ENCODE assay signal across 29 mouse cellular contexts in genomic region chr10:59646821-59647378, GRCm38 (mm10). TPM values are rescaled to one million over a fixed set of nuclear protein-coding genes. Genes with fewer than 3 reads are reported as not detected.
A peak's percentile ranks its signal among the peaks of the same experiment; 100 is the strongest.
DNase-seq lines count a peak whose midpoint lies in the region; ATAC-seq and TF ChIP-seq lines count a peak whose summit lies in the region.
"Had no signal": no experiment of that assay in that cellular context is flagged by ENCODE, and none has a peak within 500 bp of the region (broad histone marks: within the 10 kb centered on the region; RNA-seq: fewer than 3 reads in every experiment).

No protein-coding gene starts in this region.

- H3K4me1 ChIP-seq in heart, embryonic 11.5 days (ENCODE audit: control insufficient read depth, insufficient read depth, low read length), result no peaks in the 10 kb centered on the region
- H3K4me1 ChIP-seq in MEL (ENCODE audit: control insufficient read depth in 1 of 2, insufficient read depth in 2 of 2, low read length in 2 of 2), result peaks cover 10 to 18% of the 10 kb centered on the region in 2 experiments
- H3K4me1 ChIP-seq in intestine, embryonic 16.5 days (ENCODE audit: control insufficient read depth, insufficient read depth, low read length), result no peaks in the 10 kb centered on the region
- peaks cover 15% of the 10 kb centered on the region; the same call in 1 of the 2 replicates for H3K4me1 ChIP-seq in small intestine, adult 2 months (ENCODE audit: control insufficient read depth, insufficient read depth, insufficient read length, low read length)
- no peaks in the 10 kb centered on the region for H3K4me1 ChIP-seq in forebrain, embryonic 16.5 days (replicated peaks; ENCODE audit: control insufficient read depth, insufficient read depth, low read length)
- H3K4me1 ChIP-seq: embryonic facial prominence, embryonic 10.5 days; embryonic facial prominence, embryonic 12.5 days; forebrain, embryonic 13.5 days; forebrain, embryonic 15.5 days had no signal

- H3K27ac ChIP-seq in heart, embryonic 11.5 days (ENCODE audit: low read depth, low read length), result no peak overlapping the region
- no peak overlapping the region for H3K27ac ChIP-seq in MEL (ENCODE audit: control insufficient read depth, low read depth, low read length)
- no peak overlapping the region for H3K27ac ChIP-seq in intestine, embryonic 16.5 days (ENCODE audit: low read length)
- H3K27ac ChIP-seq in small intestine, adult 2 months (ENCODE audit: insufficient read depth, low read depth, low read length), result peak overlapping the region; percentile 83
- H3K27ac ChIP-seq in forebrain, embryonic 16.5 days (ENCODE audit: low read length), result no peak overlapping the region
- H3K27ac ChIP-seq: embryonic facial prominence, embryonic 10.5 days; embryonic facial prominence, embryonic 12.5 days; forebrain, embryonic 13.5 days; forebrain, embryonic 15.5 days had no signal

- no peak overlapping the region for H3K4me2 ChIP-seq in heart, embryonic 11.5 days
- H3K4me2 ChIP-seq in intestine, embryonic 16.5 days (ENCODE audit: low read depth, low read length), result no peak overlapping the region
- no peak overlapping the region for H3K4me2 ChIP-seq in forebrain, embryonic 16.5 days (ENCODE audit: low read length)
- H3K4me2 ChIP-seq: embryonic facial prominence, embryonic 12.5 days; forebrain, embryonic 13.5 days; forebrain, embryonic 15.5 days had no signal

- no peak for ATAC-seq in heart, embryonic 11.5 days (replicated peaks; ENCODE audit: insufficient number of reproducible peaks, low FRiP score, low TSS enrichment)
- peak; percentile 73 for ATAC-seq in intestine, embryonic 16.5 days
- no peak for ATAC-seq in forebrain, embryonic 16.5 days
- ATAC-seq: CD4-positive, CD25-positive, alpha-beta regulatory T cell, adult 4 months; forebrain, embryonic 13.5 days; forebrain, embryonic 15.5 days had no signal

- peak; percentile 25 for DNase-seq in heart, adult 11 months
- no peak for DNase-seq in MEL (ENCODE audit: low read depth, low spot score)
- no peak for DNase-seq in right cerebral cortex, postnatal 25 days
- no peak for DNase-seq in right cerebral cortex, postnatal 14 days
- DNase-seq: adrenal gland, adult 2 months; adrenal gland, postnatal 10 days; adrenal gland, postnatal 25 days; B cell, adult 2 months; cerebellum, adult 11 months; cerebellum, adult 18-20 months; cerebellum, adult 8-10 months; cerebellum, adult 9-11 months; cerebellum, postnatal 14 days; cerebellum, postnatal 36 days had no signal

- no peaks in the 10 kb centered on the region for H3K79me2 ChIP-seq in MEL (ENCODE audit: control insufficient read depth, insufficient read depth, low read length, poor library complexity)

- H3K4me3 ChIP-seq in heart, embryonic 11.5 days (ENCODE audit: low read depth, low read length), result no peak overlapping the region
- H3K4me3 ChIP-seq in MEL (ENCODE audit: control insufficient read depth in 1 of 2, insufficient read depth in 1 of 2, low read depth in 2 of 2, low read length in 2 of 2), result no peak overlapping the region
- H3K4me3 ChIP-seq in intestine, embryonic 16.5 days (ENCODE audit: low read length), result no peak overlapping the region
- no peak overlapping the region for H3K4me3 ChIP-seq in small intestine, adult 2 months (ENCODE audit: low read depth, low read length)
- no peak overlapping the region for H3K4me3 ChIP-seq in forebrain, embryonic 16.5 days (replicated peaks; ENCODE audit: low read length)
- H3K4me3 ChIP-seq: embryonic facial prominence, embryonic 10.5 days; embryonic facial prominence, embryonic 12.5 days; forebrain, embryonic 13.5 days; forebrain, embryonic 15.5 days had no signal

- H3K9me3 ChIP-seq in heart, embryonic 11.5 days (replicated peaks; ENCODE audit: control insufficient read depth, low read length), result no peaks in the 10 kb centered on the region
- H3K9me3 ChIP-seq in MEL (replicated peaks; ENCODE audit: insufficient read depth, low read length), result no peaks in the 10 kb centered on the region
- no peaks in the 10 kb centered on the region for H3K9me3 ChIP-seq in intestine, embryonic 16.5 days (ENCODE audit: control insufficient read depth, low read length)
- no peaks in the 10 kb centered on the region for H3K9me3 ChIP-seq in forebrain, embryonic 16.5 days (ENCODE audit: control insufficient read depth, low read length)
- H3K9me3 ChIP-seq: embryonic facial prominence, embryonic 10.5 days; embryonic facial prominence, embryonic 12.5 days; forebrain, embryonic 13.5 days; forebrain, embryonic 15.5 days; G1E had no signal

- TF ChIP-seq RAD21 in MEL (IDR thresholded peaks at IDR 0.05; ENCODE audit: low read depth, low read length), result no peak

- no peak overlapping the region for H3K9ac ChIP-seq in heart, embryonic 11.5 days (ENCODE audit: low read depth, low read length)
- no peak overlapping the region for H3K9ac ChIP-seq in MEL (ENCODE audit: control insufficient read depth, low read depth, low read length, poor library complexity, severe bottlenecking)
- H3K9ac ChIP-seq in intestine, embryonic 16.5 days (ENCODE audit: low read depth, low read length), result no peak overlapping the region
- H3K9ac ChIP-seq in forebrain, embryonic 16.5 days (replicated peaks; ENCODE audit: low read depth, low read length), result no peak overlapping the region
- H3K9ac ChIP-seq: embryonic facial prominence, embryonic 12.5 days; forebrain, embryonic 13.5 days; forebrain, embryonic 15.5 days had no signal

- no peaks in the 10 kb centered on the region for H3K36me3 ChIP-seq in heart, embryonic 11.5 days (ENCODE audit: control insufficient read depth, insufficient read depth, low read length)
- H3K36me3 ChIP-seq in MEL (ENCODE audit: control insufficient read depth in 1 of 2, insufficient read depth in 2 of 2, low read length in 2 of 2), result peaks cover 0 to 13% of the 10 kb centered on the region in 2 experiments; a peak in 2 of 4 replicates
- H3K36me3 ChIP-seq in intestine, embryonic 16.5 days (ENCODE audit: control insufficient read depth, insufficient read depth, low read length), result no peaks in the 10 kb centered on the region
- no peaks in the 10 kb centered on the region for H3K36me3 ChIP-seq in small intestine, adult 2 months (ENCODE audit: control insufficient read depth, insufficient read depth, low read length)
- no peaks in the 10 kb centered on the region for H3K36me3 ChIP-seq in forebrain, embryonic 16.5 days (ENCODE audit: control insufficient read depth, insufficient read depth)
- H3K36me3 ChIP-seq: embryonic facial prominence, embryonic 10.5 days; embryonic facial prominence, embryonic 12.5 days; forebrain, embryonic 15.5 days; G1E had no signal

- no peak for TF ChIP-seq CTCF in MEL (IDR thresholded peaks at IDR 0.05 in 2 of 3, conservative IDR thresholded peaks at IDR 0.05 in 1 of 3; ENCODE audit: control insufficient read depth in 1 of 3, insufficient read depth in 1 of 3, low read depth in 2 of 3, low read length in 3 of 3, poor library complexity in 1 of 3, severe bottlenecking in 1 of 3)
- TF ChIP-seq CTCF in small intestine, adult 2 months (IDR thresholded peaks at IDR 0.05; ENCODE audit: extremely low read depth, insufficient read length, insufficient replicate concordance, low read depth, low read length), result no peak

- no peak for TF ChIP-seq EP300 in MEL (IDR thresholded peaks at IDR 0.05; ENCODE audit: low read depth in 1 of 2, low read length in 2 of 2)

- TF ChIP-seq POLR2A in MEL (IDR thresholded peaks at IDR 0.05; ENCODE audit: control insufficient read depth in 1 of 2, insufficient read depth in 1 of 2, low read depth in 1 of 2, low read length in 2 of 2, poor library complexity in 1 of 2), result no peak
- TF ChIP-seq POLR2A in small intestine, adult 2 months (IDR thresholded peaks at IDR 0.05; ENCODE audit: low read depth, low read length), result no peak

- no peaks in the 10 kb centered on the region for H3K27me3 ChIP-seq in heart, embryonic 11.5 days (ENCODE audit: control insufficient read depth, insufficient read depth, low read length)
- H3K27me3 ChIP-seq in MEL (ENCODE audit: control insufficient read depth in 1 of 2, insufficient read depth in 2 of 2, low read length in 2 of 2), result no peaks in the 10 kb centered on the region
- no peaks in the 10 kb centered on the region for H3K27me3 ChIP-seq in intestine, embryonic 16.5 days (replicated peaks; ENCODE audit: control insufficient read depth, insufficient read depth, low read length)
- H3K27me3 ChIP-seq in small intestine, adult 2 months (ENCODE audit: control insufficient read depth, insufficient read depth, low read length), result no peaks in the 10 kb centered on the region
- H3K27me3 ChIP-seq in forebrain, embryonic 16.5 days (replicated peaks; ENCODE audit: control insufficient read depth, insufficient read depth, low read length), result no peaks in the 10 kb centered on the region
- H3K27me3 ChIP-seq: embryonic facial prominence, embryonic 12.5 days; forebrain, embryonic 13.5 days; forebrain, embryonic 15.5 days had no signal

- WGBS in heart, embryonic 11.5 days (ENCODE audit: insufficient replicate concordance), result 73% methylated on average over 5 of the region's 5 CpGs
- 69% methylated on average over 5 of the region's 5 CpGs for WGBS in intestine, embryonic 16.5 days
- 39% methylated on average over 5 of the region's 5 CpGs for WGBS in small intestine, adult 2 months
- WGBS in forebrain, embryonic 16.5 days, result 91% methylated on average over 5 of the region's 5 CpGs

RNA-seq across cellular contexts. Expression of gene Mcu, which starts 30.4 kb away (rescaled TPM):
- 27.4 and 28.5 TPM in 2 replicates for polyA plus RNA-seq in heart, embryonic 11.5 days (2014; fragmentation: Nextera tagmentation; extraction: Ambion mirVana)
- total RNA-seq in MEL (2012; rRNA removed), result 7.7 TPM in 2 replicates
- polyA plus RNA-seq in MEL (2012; ENCODE audit: insufficient read depth in 1 of 2, insufficient read length in 2 of 2, low read depth in 1 of 2, low replicate concordance in 2 of 2, missing spikeins in 1 of 2), result 1 to 10 TPM in 1 of 2 experiments, not detected in 1; 9.4 TPM
- polyA plus RNA-seq in intestine, embryonic 16.5 days (2015; fragmentation: Nextera tagmentation; extraction: Ambion mirVana), result 75.3 and 77.5 TPM in 2 replicates
- polyA plus RNA-seq in small intestine, adult 2 months (2012; rRNA removed), result 38.0 and 87.5 TPM in 2 replicates
- 26.3 and 27.3 TPM in 2 replicates for polyA plus RNA-seq in forebrain, embryonic 16.5 days (2015; fragmentation: Nextera tagmentation; extraction: Ambion mirVana)

RNA-seq across cellular contexts. Expression of gene Gm10322, which starts 31.0 kb away (rescaled TPM):
- polyA plus RNA-seq in heart, embryonic 11.5 days (2014; fragmentation: Nextera tagmentation; extraction: Ambion mirVana), result not detected in 2 replicates
- 0.58 TPM in 1 of 2 replicates, not detected in the other for total RNA-seq in MEL (2012; rRNA removed)
- polyA plus RNA-seq in MEL (2012; ENCODE audit: insufficient read depth in 1 of 2, insufficient read length in 2 of 2, low read depth in 1 of 2, low replicate concordance in 2 of 2, missing spikeins in 1 of 2), result not detected
- polyA plus RNA-seq in intestine, embryonic 16.5 days (2015; fragmentation: Nextera tagmentation; extraction: Ambion mirVana), result not detected in 2 replicates
- polyA plus RNA-seq in small intestine, adult 2 months (2012; rRNA removed), result not detected in 2 replicates
- not detected in 2 replicates for polyA plus RNA-seq in forebrain, embryonic 16.5 days (2015; fragmentation: Nextera tagmentation; extraction: Ambion mirVana)
- total RNA-seq: adrenal gland, adult 2 months; adrenal gland, postnatal 10 days; adrenal gland, postnatal 25 days; adrenal gland, postnatal 4 days; common myeloid progenitor, adult 5-6 weeks; G1E had no signal
- polyA plus RNA-seq: adrenal gland, adult 2 months; brain, embryonic 14.5 days; CD4-positive, CD25-positive, alpha-beta regulatory T cell, adult 4 months; embryonic facial prominence, embryonic 10.5 days; embryonic facial prominence, embryonic 12.5 days; embryonic facial prominence, embryonic 14.5 days; forebrain, embryonic 11.5 days; forebrain, embryonic 13.5 days; forebrain, embryonic 15.5 days; G1E had no signal

RNA-seq across cellular contexts. Expression of gene Micu1, which starts 55.4 kb away (rescaled TPM):
- 40.5 and 42.8 TPM in 2 replicates for polyA plus RNA-seq in heart, embryonic 11.5 days (2014; fragmentation: Nextera tagmentation; extraction: Ambion mirVana)
- 16.9 and 18.0 TPM in 2 replicates for total RNA-seq in MEL (2012; rRNA removed)
- polyA plus RNA-seq in MEL (2012; ENCODE audit: insufficient read depth in 1 of 2, insufficient read length in 2 of 2, low read depth in 1 of 2, low replicate concordance in 2 of 2, missing spikeins in 1 of 2), result 10 to 100 TPM in 1 of 2 experiments, not detected in 1; 26.8 TPM
- polyA plus RNA-seq in intestine, embryonic 16.5 days (2015; fragmentation: Nextera tagmentation; extraction: Ambion mirVana), result 80.8 and 82.1 TPM in 2 replicates
- 71.1 and 134 TPM in 2 replicates for polyA plus RNA-seq in small intestine, adult 2 months (2012; rRNA removed)
- polyA plus RNA-seq in forebrain, embryonic 16.5 days (2015; fragmentation: Nextera tagmentation; extraction: Ambion mirVana), result 76.0 and 76.4 TPM in 2 replicates
